In genomic region chr7:45395578-45396336, GRCm38 (mm10) we compare ENCODE assay signal across 8 mouse cellular contexts. TPM values are rescaled to one million over a fixed set of nuclear protein-coding genes. Genes with fewer than 3 reads are reported as not detected.
A peak's percentile ranks its signal among the peaks of the same experiment; 100 is the strongest.
DNase-seq lines count a peak whose midpoint lies in the region; ATAC-seq lines count a peak whose summit lies in the region.

TSS of gene Snrnp70 (minus strand) at chr7:45395742.

- DNase-seq in R1 (ENCODE audit: low read depth, low spot score): peak; percentile 100
- peak; percentile 100 for DNase-seq in cerebellum, postnatal 25 days
- peak; percentile 100 for DNase-seq in frontal cortex, postnatal 25 days (ENCODE audit: low spot score in 2 of 2)
- peak; percentile 100 for DNase-seq in hindbrain, embryonic 14.5 days (ENCODE audit: low spot score)
- DNase-seq in layer of hippocampus, postnatal 36 days: peak; percentile 100
- DNase-seq in lung, postnatal 36 days: peak; percentile 100
- peak; percentile 100 for DNase-seq in retina, postnatal 1 day
- DNase-seq in urinary bladder, adult 18-20 months (ENCODE audit: low spot score in 2 of 2): peak; percentile 92 to 100

- ATAC-seq in hindbrain, embryonic 14.5 days (ENCODE audit: low FRiP score): peak; percentile 96

- H3K9ac ChIP-seq in hindbrain, embryonic 14.5 days: peak within 1 kb of the TSS; percentile 79

- peak within 1 kb of the TSS; percentile 82 for H3K4me3 ChIP-seq in hindbrain, embryonic 14.5 days (replicated peaks; ENCODE audit: low read length)

- no peaks in the 10 kb centered on the region for H3K27me3 ChIP-seq in hindbrain, embryonic 14.5 days (ENCODE audit: control insufficient read depth, insufficient read depth, low read length)

- H3K27ac ChIP-seq in hindbrain, embryonic 14.5 days: peak within 1 kb of the TSS; percentile 97

- H3K4me2 ChIP-seq in hindbrain, embryonic 14.5 days (replicated peaks): peak within 1 kb of the TSS; percentile 97

- H3K9me3 ChIP-seq in hindbrain, embryonic 14.5 days (ENCODE audit: control insufficient read depth, low read length): no peaks in the 10 kb centered on the region

- H3K4me1 ChIP-seq in hindbrain, embryonic 14.5 days (replicated peaks; ENCODE audit: control insufficient read depth, insufficient read depth, low read length): peaks cover 18% of the 10 kb centered on the region

- H3K36me3 ChIP-seq in hindbrain, embryonic 14.5 days (replicated peaks; ENCODE audit: control insufficient read depth, insufficient read depth): peaks cover 16% of the 10 kb centered on the region

- under 1% methylated on average over 60 of the region's 60 CpGs for WGBS in hindbrain, embryonic 14.5 days

RNA-seq across cellular contexts. Expression of gene Snrnp70, which starts in this region (rescaled TPM):
- 61.4 and 72.3 TPM in 2 replicates for polyA plus RNA-seq in hindbrain, embryonic 14.5 days (2014; fragmentation: Nextera tagmentation; extraction: Ambion mirVana)
- 100 to 1,000 TPM; 379 to 450 TPM for total RNA-seq in layer of hippocampus, postnatal 36 days (2021)

Comparison
In these comparisons a context has a peak if more than half of its experiments do, and no peak if none do; other contexts are left out.
1. Peak in every context shown above with its lines: DNase-seq, ATAC-seq, H3K4me3 ChIP-seq and H3K27ac ChIP-seq.